Mouse (Mus musculus) myocyte (in vitro differentiated cells): ENCODE data around the gene E130114P18Rik. TPM values are rescaled to one million over a fixed set of nuclear protein-coding genes. Genes with fewer than 3 reads are reported as not detected.

Experiments used
- H3K27me3 ChIP-seq: one replicate; pipeline ENCODE4 v1.6.1; 2011; ENCODE audit not compliant: control insufficient read depth, insufficient read depth, insufficient read length
- H3K36me3 ChIP-seq: one replicate; pipeline ENCODE4 v1.6.1; 2011; ENCODE audit not compliant: control insufficient read depth, insufficient read depth
- H3K4me2 ChIP-seq: one replicate; pipeline ENCODE4 v1.6.1; 2011; ENCODE audit warnings: low read depth, control low read depth
- H3K4me3 ChIP-seq: one replicate; pipeline ENCODE4 v1.5.1; 2011; ENCODE audit warnings: mild to moderate bottlenecking, control low read depth, moderate library complexity
- H3K79me2 ChIP-seq: one replicate; pipeline ENCODE4 v1.6.1; 2011; ENCODE audit not compliant: control insufficient read depth, insufficient read depth
- H3ac ChIP-seq: one replicate; pipeline ENCODE4 v1.6.1; 2011; ENCODE audit not compliant: control insufficient read depth, insufficient read length
- CEBPB ChIP-seq: IDR thresholded peaks from 2 replicates; pipeline ENCODE4 v1.6.1; 2011; ENCODE audit warnings: mild to moderate bottlenecking, moderate library complexity; ENCODE audit not compliant: poor library complexity, insufficient read depth, severe bottlenecking
- E2F4 ChIP-seq: IDR thresholded peaks from one replicate; pipeline ENCODE4 v1.6.1; 2011; ENCODE audit warnings: mild to moderate bottlenecking, control low read depth, moderate library complexity; ENCODE audit not compliant: insufficient read depth
- MAX ChIP-seq: IDR thresholded peaks from one replicate; pipeline ENCODE4 v1.6.1; 2011; ENCODE audit warnings: low read depth, mild to moderate bottlenecking, control low read depth
- MYOD1 ChIP-seq, 3 experiments: IDR thresholded peaks; one replicate each; pipeline ENCODE4 v1.6.1; 2011; ENCODE audit warnings: control low read depth in 2 of 3, low read depth in 2 of 3, mild to moderate bottlenecking in 2 of 3, moderate library complexity in 1 of 3; ENCODE audit not compliant: insufficient read length in 2 of 3, control insufficient read depth in 1 of 3
- MYOG ChIP-seq, 3 experiments: IDR thresholded peaks; one replicate each; pipeline ENCODE4 v1.6.1; 2011; ENCODE audit warnings: control low read depth in 2 of 3, low read depth in 2 of 3, mild to moderate bottlenecking in 2 of 3; ENCODE audit not compliant: insufficient read length in 2 of 3, control insufficient read depth in 1 of 3, insufficient read depth in 1 of 3
- POLR2A ChIP-seq: IDR thresholded peaks from one replicate; pipeline ENCODE4 v1.6.1; 2011; ENCODE audit warnings: low read depth, mild to moderate bottlenecking, control low read depth, moderate library complexity; ENCODE audit not compliant: insufficient read length
- POLR2AphosphoS2 ChIP-seq: IDR thresholded peaks from one replicate; pipeline ENCODE4 v1.6.1; 2011; ENCODE audit warnings: low read depth, control low read depth; ENCODE audit not compliant: insufficient read length
- REST ChIP-seq: IDR thresholded peaks from one replicate; pipeline ENCODE4 v1.6.1; 2011; ENCODE audit warnings: mild to moderate bottlenecking, control low read depth, moderate library complexity; ENCODE audit not compliant: insufficient read depth, insufficient read length
- SRF ChIP-seq: IDR thresholded peaks from one replicate; pipeline ENCODE4 v1.6.1; 2011; ENCODE audit warnings: low read depth; ENCODE audit not compliant: control insufficient read depth, insufficient read length
- TCF12 ChIP-seq: IDR thresholded peaks from one replicate; pipeline ENCODE4 v1.6.1; 2011; ENCODE audit warnings: mild to moderate bottlenecking, control low read depth; ENCODE audit not compliant: poor library complexity, insufficient read depth, severe bottlenecking
- TCF3 ChIP-seq: IDR thresholded peaks from one replicate; pipeline ENCODE4 v1.6.1; 2011; ENCODE audit warnings: low read depth, control low read depth; ENCODE audit not compliant: insufficient read length
- USF1 ChIP-seq: IDR thresholded peaks from one replicate; pipeline ENCODE4 v1.6.1; 2011; ENCODE audit warnings: low read depth, mild to moderate bottlenecking, control low read depth, moderate library complexity
- polyA plus RNA-seq: library from polyadenylated mRNA; unstranded; fragments of >200 nt; fragmentation: generic; extraction: Trizol; gene quantifications from one replicate; pipeline ENCODE4 v1.2.1, GENCODE M21; 2012; ENCODE audit warnings: missing spikeins

The E130114P18Rik gene
- polyA plus RNA-seq, 1 experiment = not detected

GRCm38 (mm10) chr4:97745296-97746105, 32.4 kb downstream of the E130114P18Rik start:
- H3K27me3 ChIP-seq = no peaks in the 10 kb centered on the region
- H3K4me3 ChIP-seq = no peak overlapping the region
- no peaks in the 10 kb centered on the region for H3K36me3 ChIP-seq
- no peaks in the 10 kb centered on the region for H3K79me2 ChIP-seq
- H3ac ChIP-seq = no peak overlapping the region
- no peak for TF ChIP-seq USF1
- H3K4me2 ChIP-seq = no peak overlapping the region

- H3K27me3 ChIP-seq = no peaks in the 10 kb centered on the region
- H3K36me3 ChIP-seq = no peaks in the 10 kb centered on the region
- H3K4me2 ChIP-seq = no peak overlapping the region
- TF ChIP-seq MAX = no peak
- no peaks in the 10 kb centered on the region for H3K79me2 ChIP-seq
- no peak overlapping the region for H3ac ChIP-seq
- H3K4me3 ChIP-seq = no peak overlapping the region
Measured at GRCm38 (mm10) chr4:97743932-97744331, 33.9 kb downstream of the E130114P18Rik start.

- no peak for TF ChIP-seq POLR2A
- no peak for TF ChIP-seq TCF3
- TF ChIP-seq MYOD1 (IDR thresholded peaks at IDR 0.05; ENCODE audit: control insufficient read depth in 1 of 3, insufficient read length in 2 of 3, low read depth in 2 of 3) = no peak
- TF ChIP-seq REST = no peak
- TF ChIP-seq SRF = no peak
- TF ChIP-seq USF1 = no peak
- no peak for TF ChIP-seq POLR2AphosphoS2
- TF ChIP-seq MAX = no peak
- no peak for TF ChIP-seq E2F4
- no peak for TF ChIP-seq TCF12
- no peak for TF ChIP-seq MYOG (IDR thresholded peaks at IDR 0.05; ENCODE audit: control insufficient read depth in 1 of 3, insufficient read depth in 1 of 3, insufficient read length in 2 of 3, low read depth in 2 of 3)
- TF ChIP-seq CEBPB = no peak
- Histone ChIP-seq H3K36me3 (no peaks in the 10 kb centered on the region), H3K4me2 (no peak overlapping the region), H3K27me3 (no peaks in the 10 kb centered on the region), H3K4me3 (no peak overlapping the region), H3K79me2 (no peaks in the 10 kb centered on the region), H3ac (no peak overlapping the region)
Measured at GRCm38 (mm10) chr4:97733392-97733791, 44.5 kb downstream of the E130114P18Rik start.

- Histone ChIP-seq H3K79me2 (no peaks in the 10 kb centered on the region), H3K27me3 (no peaks in the 10 kb centered on the region), H3ac (no peak overlapping the region), H3K4me3 (no peak overlapping the region), H3K4me2 (no peak overlapping the region), H3K36me3 (no peaks in the 10 kb centered on the region)
- TF ChIP-seq MAX = no peak
- TF ChIP-seq TCF3 = no peak
- TF ChIP-seq E2F4 = no peak
- TF ChIP-seq USF1 = no peak
- TF ChIP-seq SRF = no peak
- no peak for TF ChIP-seq REST
- TF ChIP-seq POLR2AphosphoS2 = no peak
- TF ChIP-seq TCF12 = no peak
- no peak for TF ChIP-seq MYOG (IDR thresholded peaks at IDR 0.05; ENCODE audit: control insufficient read depth in 1 of 3, insufficient read depth in 1 of 3, insufficient read length in 2 of 3, low read depth in 2 of 3)
- TF ChIP-seq MYOD1 (IDR thresholded peaks at IDR 0.05; ENCODE audit: control insufficient read depth in 1 of 3, insufficient read length in 2 of 3, low read depth in 2 of 3) = no peak
- no peak for TF ChIP-seq POLR2A
- TF ChIP-seq CEBPB = no peak
Measured at GRCm38 (mm10) chr4:97730416-97730815, 47.5 kb downstream of the E130114P18Rik start.

- no peaks in the 10 kb centered on the region for H3K79me2 ChIP-seq
- H3K4me2 ChIP-seq = no peak overlapping the region
- no peak overlapping the region for H3ac ChIP-seq
- no peak overlapping the region for H3K4me3 ChIP-seq
- no peaks in the 10 kb centered on the region for H3K27me3 ChIP-seq
- no peak for TF ChIP-seq SRF
- no peak for TF ChIP-seq POLR2A
- no peak for TF ChIP-seq MYOG (IDR thresholded peaks at IDR 0.05; ENCODE audit: control insufficient read depth in 1 of 3, insufficient read depth in 1 of 3, insufficient read length in 2 of 3, low read depth in 2 of 3)
- no peak for TF ChIP-seq MYOD1 (IDR thresholded peaks at IDR 0.05; ENCODE audit: control insufficient read depth in 1 of 3, insufficient read length in 2 of 3, low read depth in 2 of 3)
- TF ChIP-seq TCF3 = no peak
- TF ChIP-seq TCF12 = no peak
- no peak for TF ChIP-seq E2F4
- TF ChIP-seq CEBPB = no peak
- TF ChIP-seq MAX = no peak
- TF ChIP-seq POLR2AphosphoS2 = no peak
- TF ChIP-seq USF1 = no peak
- H3K36me3 ChIP-seq = no peaks in the 10 kb centered on the region
Measured at GRCm38 (mm10) chr4:97729999-97730398, 47.9 kb downstream of the E130114P18Rik start.
